Mouse (Mus musculus) liver, postnatal 0 days (tissue): ENCODE results near the gene Nup160. TPM values are rescaled to one million over a fixed set of nuclear protein-coding genes. Genes with fewer than 3 reads are reported as not detected.

ENCODE experiments used
- ATAC-seq: fragments of 200-750 bp; cut with Nextera tagmentation; 2 replicates; pipeline ENCODE4 v1.8.0; 2017; ENCODE audit warnings: mild to moderate bottlenecking, moderate library complexity
- DNase-seq: peaks from one replicate; pipeline ENCODE4 v3.0.0-alpha.2; 2016
- H3K27ac ChIP-seq: fragments of 300-500 bp; sonication (generic); 2 replicates; pipeline ENCODE4 v1.5.1; 2014; ENCODE audit warnings: antibody characterized with exemption, moderate library complexity, mild to moderate bottlenecking, low read depth
- H3K27me3 ChIP-seq: fragments of 300-500 bp; sonication (generic); 2 replicates; pipeline ENCODE4 v1.6.1; 2014; ENCODE audit warnings: low read length, control low read depth, mixed read lengths; ENCODE audit not compliant: insufficient read depth
- H3K36me3 ChIP-seq: fragments of 300-500 bp; sonication (generic); replicated peaks from 2 replicates; pipeline ENCODE4 v1.6.1; 2014; ENCODE audit warnings: mild to moderate bottlenecking, control low read depth, low read length, moderate library complexity, mixed read lengths; ENCODE audit not compliant: insufficient read depth
- H3K4me1 ChIP-seq: fragments of 300-500 bp; sonication (generic); 2 replicates; pipeline ENCODE4 v1.6.1; 2014; ENCODE audit warnings: antibody characterized with exemption, mild to moderate bottlenecking, control low read depth; ENCODE audit not compliant: insufficient read depth
- H3K4me2 ChIP-seq: fragments of 300-500 bp; sonication (generic); 2 replicates; pipeline ENCODE4 v1.6.1; 2014; ENCODE audit warnings: low read depth, mild to moderate bottlenecking, low read length, moderate library complexity, mixed read lengths
- H3K4me3 ChIP-seq: fragments of 300-500 bp; sonication (generic); 2 replicates; pipeline ENCODE4 v1.5.1; 2014; ENCODE audit warnings: low read depth, low read length
- H3K9ac ChIP-seq: fragments of 300-500 bp; sonication (generic); replicated peaks from 2 replicates; pipeline ENCODE4 v1.6.1; 2014; ENCODE audit warnings: mild to moderate bottlenecking, moderate library complexity
- H3K9me3 ChIP-seq: fragments of 300-500 bp; sonication (generic); 2 replicates; pipeline ENCODE4 v1.6.1; 2016; ENCODE audit warnings: mild to moderate bottlenecking, control low read depth, low read length, mixed read lengths
- CTCF ChIP-seq: sonication (generic); IDR thresholded peaks from 2 replicates; pipeline ENCODE4 v1.5.1; 2016; ENCODE audit warnings: antibody characterized with exemption, low read depth
- EP300 ChIP-seq: IDR thresholded peaks from 2 replicates; pipeline ENCODE4 v1.6.1; 2016; ENCODE audit warnings: antibody characterized with exemption, low read depth, mild to moderate bottlenecking
- WGBS: fragments of 180-500 bp; shearing (Covaris S2); extraction: QIAGEN DNeasy Blood & Tissue Kit; methylation state at CpG from one replicate; pipeline ENCODE4 v1.1.7; 2014; ENCODE audit not compliant: insufficient replicate concordance; 5-methylcytosine and 5-hydroxymethylcytosine counted together
- polyA plus RNA-seq: library from polyadenylated mRNA; unstranded; fragments of >200 nt; fragmentation: Nextera tagmentation; extraction: Ambion mirVana; gene quantifications from 2 replicates; pipeline ENCODE4 v1.2.1, GENCODE M21; 2015

Gene Nup160
- polyA plus RNA-seq, 1 experiment from 2014 or later = 10.2 TPM

GRCm38 (mm10) chr2:90636853-90637252, 40.2 kb upstream of the Nup160 start:
- no peak overlapping the region for H3K4me2 ChIP-seq
- peaks cover 18% of the 10 kb centered on the region for H3K4me1 ChIP-seq
- no peak for TF ChIP-seq CTCF
- no peak for TF ChIP-seq EP300
- H3K36me3 ChIP-seq = no peaks in the 10 kb centered on the region
- H3K27ac ChIP-seq = no peak overlapping the region
- H3K9ac ChIP-seq = no peak overlapping the region
- H3K4me3 ChIP-seq = no peak overlapping the region
- no peak for ATAC-seq
- H3K27me3 ChIP-seq = no peaks in the 10 kb centered on the region
- H3K9me3 ChIP-seq = no peaks in the 10 kb centered on the region
- DNase-seq = no peak
- WGBS = 86% methylated on average over 7 of the region's 7 CpGs

GRCm38 (mm10) chr2:90638986-90639746, 37.8 kb upstream of the Nup160 start:
- H3K36me3 ChIP-seq = no peaks in the 10 kb centered on the region
- H3K4me1 ChIP-seq = peaks cover 18% of the 10 kb centered on the region
- no peak overlapping the region for H3K9ac ChIP-seq
- no peak overlapping the region for H3K4me3 ChIP-seq
- ATAC-seq = no peak
- 46% methylated on average over 8 of the region's 8 CpGs for WGBS
- H3K27me3 ChIP-seq = no peaks in the 10 kb centered on the region
- no peak overlapping the region for H3K27ac ChIP-seq
- no peaks in the 10 kb centered on the region for H3K9me3 ChIP-seq
- TF ChIP-seq EP300 (no peak), CTCF (no peak)
- no peak for DNase-seq
- no peak overlapping the region for H3K4me2 ChIP-seq

- Histone ChIP-seq H3K4me3 (no peak overlapping the region), H3K36me3 (no peaks in the 10 kb centered on the region), H3K4me2 (no peak overlapping the region), H3K9ac (no peak overlapping the region), H3K27me3 (no peaks in the 10 kb centered on the region), H3K4me1 (peaks cover 18% of the 10 kb centered on the region), H3K27ac (no peak overlapping the region), H3K9me3 (no peaks in the 10 kb centered on the region)
- DNase-seq = no peak
- TF ChIP-seq CTCF (no peak), EP300 (no peak)
- WGBS = 45% methylated on average over 5 of the region's 5 CpGs
- ATAC-seq = no peak
These were observed 37.0 kb upstream of the Nup160 start for GRCm38 (mm10) chr2:90639747-90640699.

GRCm38 (mm10) chr2:90641007-90641709, 35.9 kb upstream of the Nup160 start:
- DNase-seq = no peak

GRCm38 (mm10) chr2:90641710-90642039, 35.3 kb upstream of the Nup160 start:
- H3K4me1 ChIP-seq = peaks cover 18% of the 10 kb centered on the region
- H3K4me2 ChIP-seq = no peak overlapping the region
- H3K9me3 ChIP-seq = no peaks in the 10 kb centered on the region
- WGBS = 63% methylated on average over 4 of the region's 4 CpGs
- H3K4me3 ChIP-seq = no peak overlapping the region
- DNase-seq (no peak), ATAC-seq (no peak)
- peak overlapping the region; percentile 1; the same call in 1 of the 2 replicates for H3K27ac ChIP-seq
- H3K27me3 ChIP-seq = no peaks in the 10 kb centered on the region
- H3K9ac ChIP-seq = no peak overlapping the region
- no peaks in the 10 kb centered on the region for H3K36me3 ChIP-seq
- TF ChIP-seq CTCF (no peak), EP300 (no peak)

More at GRCm38 (mm10) chr2:90641007-90641709, 35.9 kb upstream of the Nup160 start:
- peak; percentile 49; the same call in 1 of the 2 replicates for ATAC-seq
- H3K27me3 ChIP-seq = no peaks in the 10 kb centered on the region
- 60% methylated on average over 10 of the region's 10 CpGs for WGBS
- H3K27ac ChIP-seq = peak overlapping the region; percentile 1; the same call in 1 of the 2 replicates
- no peaks in the 10 kb centered on the region for H3K36me3 ChIP-seq
- no peaks in the 10 kb centered on the region for H3K9me3 ChIP-seq
- H3K9ac ChIP-seq = no peak overlapping the region
- no peak overlapping the region for H3K4me3 ChIP-seq
- TF ChIP-seq CTCF = no peak
- TF ChIP-seq EP300 = no peak
- H3K4me1 ChIP-seq = peaks cover 18% of the 10 kb centered on the region
- no peak overlapping the region for H3K4me2 ChIP-seq
